In the genomic region with DNA sequence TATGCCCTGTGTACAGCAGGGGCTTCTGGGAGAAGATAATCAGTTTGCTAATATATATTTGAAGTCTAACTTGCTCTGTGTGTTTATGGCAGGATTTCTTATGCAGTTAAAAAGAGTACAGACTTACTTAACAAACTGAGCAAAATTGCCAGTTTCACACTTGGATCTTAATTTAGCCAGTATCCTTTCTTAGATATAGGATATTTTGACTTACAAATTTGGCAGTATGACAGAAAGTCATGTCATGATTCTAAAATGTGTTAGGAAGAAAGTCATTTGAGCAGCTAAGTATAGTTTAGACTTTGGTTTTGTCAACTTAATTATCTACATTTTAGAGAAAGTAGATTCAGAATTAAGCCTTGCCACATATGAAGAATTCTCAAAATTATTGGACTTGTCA, we compare ENCODE assay signal across 33 mouse cellular contexts.
DNase-seq lines count a peak whose midpoint lies in the region; ATAC-seq and TF ChIP-seq lines count a peak whose summit lies in the region.
"Had no signal": no experiment of that assay in that cellular context is flagged by ENCODE, and none has a peak within 500 bp of the region (broad histone marks: within the 10 kb centered on the region; RNA-seq: fewer than 3 reads in every experiment).

No protein-coding gene starts in this region.

- H3K36me3 ChIP-seq in forebrain, postnatal 0 days (ENCODE audit: insufficient read depth): no peaks in the 10 kb centered on the region
- no peaks in the 10 kb centered on the region for H3K36me3 ChIP-seq in forebrain, embryonic 11.5 days (ENCODE audit: control insufficient read depth, insufficient read depth, low read length)
- H3K36me3 ChIP-seq: embryonic facial prominence, embryonic 10.5 days; embryonic facial prominence, embryonic 13.5 days; forebrain, embryonic 15.5 days; G1E; heart, embryonic 12.5 days; heart, embryonic 15.5 days; hindbrain, embryonic 10.5 days; hindbrain, embryonic 13.5 days; intestine, embryonic 15.5 days had no signal

- DNase-seq in forebrain, postnatal 0 days: peak; percentile 30
- DNase-seq in forebrain, embryonic 11.5 days (ENCODE audit: low spot score): no peak
- DNase-seq in left cerebral cortex, adult 11 months (ENCODE audit: low spot score): peak; percentile 8
- DNase-seq in left cerebral cortex, adult 8-10 months (ENCODE audit: low spot score in 2 of 2): no peak
- DNase-seq in brain, embryonic 18.5 days (ENCODE audit: low read depth, low spot score): peak; percentile 37
- DNase-seq in right cerebral cortex, postnatal 4 days: no peak
- DNase-seq: adrenal gland, postnatal 10 days; adrenal gland, postnatal 36 days; B cell, adult 2 months; cerebellum, adult 11-12 months; cerebellum, adult 8-10 months; cerebellum, postnatal 10 days; cerebellum, postnatal 36 days; embryo, embryonic 11 days; gastrocnemius, adult 2 months; gastrocnemius, postnatal 25 days; heart, adult 18-20 months; heart, postnatal 10 days; heart, postnatal 36 days; kidney, adult 11 months had no signal

- H3K9me3 ChIP-seq in forebrain, postnatal 0 days (ENCODE audit: low read length): no peaks in the 10 kb centered on the region
- no peaks in the 10 kb centered on the region for H3K9me3 ChIP-seq in forebrain, embryonic 11.5 days (ENCODE audit: control insufficient read depth, low read length)
- H3K9me3 ChIP-seq: embryonic facial prominence, embryonic 10.5 days; embryonic facial prominence, embryonic 13.5 days; forebrain, embryonic 15.5 days; heart, embryonic 12.5 days; heart, embryonic 15.5 days; hindbrain, embryonic 10.5 days; hindbrain, embryonic 13.5 days; intestine, embryonic 15.5 days had no signal

- no peak for TF ChIP-seq CTCF in forebrain, postnatal 0 days (IDR thresholded peaks at IDR 0.05; ENCODE audit: low read depth)

- no peak overlapping the region for H3K27ac ChIP-seq in forebrain, postnatal 0 days (ENCODE audit: low read depth, low read length)
- H3K27ac ChIP-seq in forebrain, embryonic 11.5 days (ENCODE audit: low read depth, low read length): no peak overlapping the region
- H3K27ac ChIP-seq: embryonic facial prominence, embryonic 10.5 days; embryonic facial prominence, embryonic 13.5 days; forebrain, embryonic 15.5 days; gastrocnemius, adult 2 months; heart, embryonic 15.5 days; hindbrain, embryonic 10.5 days; hindbrain, embryonic 13.5 days; intestine, embryonic 15.5 days had no signal

- H3K27me3 ChIP-seq in forebrain, postnatal 0 days (ENCODE audit: insufficient read depth, low read length): no peaks in the 10 kb centered on the region
- H3K27me3 ChIP-seq in forebrain, embryonic 11.5 days (ENCODE audit: control insufficient read depth, insufficient read depth, low read length): no peaks in the 10 kb centered on the region
- H3K27me3 ChIP-seq: CH12.LX; embryonic facial prominence, embryonic 13.5 days; forebrain, embryonic 15.5 days; heart, embryonic 12.5 days; heart, embryonic 15.5 days; hindbrain, embryonic 13.5 days; intestine, embryonic 15.5 days; Patski had no signal

- no peaks in the 10 kb centered on the region for H3K4me1 ChIP-seq in forebrain, postnatal 0 days (ENCODE audit: insufficient read depth)
- no peaks in the 10 kb centered on the region for H3K4me1 ChIP-seq in forebrain, embryonic 11.5 days (replicated peaks; ENCODE audit: control insufficient read depth, insufficient read depth, low read length)
- H3K4me1 ChIP-seq: embryonic facial prominence, embryonic 10.5 days; embryonic facial prominence, embryonic 13.5 days; forebrain, embryonic 15.5 days; heart, embryonic 12.5 days; heart, embryonic 15.5 days; hindbrain, embryonic 10.5 days; hindbrain, embryonic 13.5 days; intestine, embryonic 15.5 days had no signal

- no peak overlapping the region for H3K9ac ChIP-seq in forebrain, postnatal 0 days
- H3K9ac ChIP-seq in forebrain, embryonic 11.5 days (ENCODE audit: low read length): no peak overlapping the region
- H3K9ac ChIP-seq: embryonic facial prominence, embryonic 13.5 days; forebrain, embryonic 15.5 days; heart, embryonic 12.5 days; heart, embryonic 15.5 days; hindbrain, embryonic 13.5 days; intestine, embryonic 15.5 days had no signal

- ATAC-seq in forebrain, postnatal 0 days: peak; percentile 73
- no peak for ATAC-seq in forebrain, embryonic 11.5 days (replicated peaks; ENCODE audit: low FRiP score)
- ATAC-seq: forebrain, embryonic 15.5 days; hindbrain, embryonic 16.5 days; intestine, embryonic 15.5 days; Patski had no signal

- no peak overlapping the region for H3K4me3 ChIP-seq in forebrain, postnatal 0 days (ENCODE audit: low read depth, low read length)
- no peak overlapping the region for H3K4me3 ChIP-seq in forebrain, embryonic 11.5 days (ENCODE audit: low read depth, low read length)
- H3K4me3 ChIP-seq: embryonic facial prominence, embryonic 10.5 days; embryonic facial prominence, embryonic 13.5 days; erythroblast, embryonic 14.5 days; forebrain, embryonic 15.5 days; gastrocnemius, adult 2 months; heart, embryonic 12.5 days; heart, embryonic 15.5 days; hindbrain, embryonic 10.5 days; hindbrain, embryonic 13.5 days; intestine, embryonic 15.5 days had no signal

- H3K4me2 ChIP-seq in forebrain, postnatal 0 days (ENCODE audit: low read depth): no peak overlapping the region
- no peak overlapping the region for H3K4me2 ChIP-seq in forebrain, embryonic 11.5 days (ENCODE audit: low read depth, low read length, severe bottlenecking)
- H3K4me2 ChIP-seq: embryonic facial prominence, embryonic 13.5 days; forebrain, embryonic 15.5 days; heart, embryonic 12.5 days; heart, embryonic 15.5 days; hindbrain, embryonic 13.5 days; intestine, embryonic 15.5 days had no signal

Comparison
In these comparisons a context has a peak if more than half of its experiments do, and no peak if none do; other contexts are left out.
1. DNase-seq: peak in forebrain, postnatal 0 days (single experiment), left cerebral cortex, adult 11 months (single experiment) and brain, embryonic 18.5 days (single experiment); none in forebrain, embryonic 11.5 days (single experiment), left cerebral cortex, adult 8-10 months (0 of 2) and right cerebral cortex, postnatal 4 days (single experiment).